Mouse (Mus musculus) thymus, adult 2 months (tissue): ENCODE data around the gene Gm10447.

Source experiments
- CTCF ChIP-seq: fragments of 200-500 bp; IDR thresholded peaks from 2 replicates; pipeline ENCODE4 v1.5.1; 2012; ENCODE audit warnings: mild to moderate bottlenecking, control low read depth, low read length, moderate library complexity, borderline replicate concordance; ENCODE audit not compliant: control insufficient read depth, poor library complexity, insufficient read depth; ENCODE audit errors: extremely low read depth
- POLR2A ChIP-seq: fragments of 200-500 bp; IDR thresholded peaks from 2 replicates; pipeline ENCODE4 v1.6.1; 2012; ENCODE audit warnings: mild to moderate bottlenecking, low read length, control low read depth, moderate library complexity; ENCODE audit not compliant: control insufficient read depth, poor library complexity, insufficient read depth; ENCODE audit errors: extremely low read depth

DNA sequence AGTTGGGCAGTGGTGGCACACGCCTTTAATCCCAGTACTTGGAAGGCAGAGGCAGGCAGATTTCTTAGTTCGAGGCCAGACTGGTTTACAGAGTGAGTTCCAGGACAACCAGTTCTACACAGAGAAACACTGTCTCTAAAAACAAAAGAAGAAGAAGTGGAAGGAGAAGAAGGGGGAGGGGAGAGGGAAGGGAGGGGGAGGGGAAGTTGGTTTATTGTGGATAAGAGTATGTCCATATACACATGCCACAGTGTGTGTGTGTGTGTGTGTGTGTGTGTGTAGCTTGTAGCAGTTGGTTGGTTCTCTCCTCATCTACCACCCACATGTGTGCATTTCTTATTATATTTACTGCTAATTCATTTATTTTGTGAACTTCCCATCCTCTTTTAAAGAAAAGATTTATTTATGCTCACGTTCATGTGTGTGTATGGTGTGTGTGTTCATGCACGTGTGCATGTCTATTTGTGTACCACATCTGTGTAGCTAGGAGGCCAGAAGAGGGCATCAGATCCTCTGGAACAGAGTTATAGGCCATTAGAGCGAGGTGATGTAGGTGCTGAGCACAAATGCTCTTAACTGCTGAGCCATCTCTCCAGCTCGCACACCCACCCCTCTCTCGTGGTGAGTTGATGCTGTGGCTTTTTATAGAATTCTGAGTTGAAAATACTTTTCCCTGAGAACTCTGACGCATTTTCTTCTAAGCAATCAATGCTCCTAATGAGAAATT is 45.3 kb upstream of the Gm10447 start:
- TF ChIP-seq CTCF (no peak), POLR2A (no peak)
